In the genomic region with DNA sequence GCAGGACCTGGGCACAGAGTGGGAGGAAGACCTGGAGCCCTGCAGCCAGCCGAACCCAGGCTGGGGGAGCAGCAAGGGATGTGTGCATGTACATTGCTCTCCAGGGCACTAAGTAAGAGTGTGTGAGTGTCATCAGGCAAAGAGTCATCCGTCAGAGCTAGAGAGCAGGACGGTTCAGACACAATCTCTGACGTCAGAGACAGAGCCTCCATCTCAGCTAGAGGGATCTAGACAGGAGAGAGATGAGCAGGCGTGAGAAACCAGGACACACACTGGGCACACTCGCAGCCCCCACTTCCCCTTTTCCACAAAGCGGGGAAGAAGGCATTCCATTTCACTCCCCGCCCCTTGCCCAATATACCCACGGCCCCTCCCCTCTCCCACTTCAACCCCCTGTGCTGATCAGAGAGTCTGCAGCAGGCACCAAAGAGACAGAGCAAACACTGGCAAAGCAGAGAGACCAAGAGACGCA, we compare ENCODE assay signal across 13 mouse cellular contexts. TPM values are rescaled to one million over a fixed set of nuclear protein-coding genes. Genes with fewer than 3 reads are reported as not detected.
A peak's percentile ranks its signal among the peaks of the same experiment; 100 is the strongest.
DNase-seq lines count a peak whose midpoint lies in the region; ATAC-seq and TF ChIP-seq lines count a peak whose summit lies in the region.
"Had no signal": no experiment of that assay in that cellular context is flagged by ENCODE, and none has a peak within 500 bp of the region (broad histone marks: within the 10 kb centered on the region; RNA-seq: fewer than 3 reads in every experiment).

No protein-coding gene starts in this region.

- TF ChIP-seq CTCF in left cerebral cortex, adult 2 months (IDR thresholded peaks at IDR 0.05), result no peak

- no peak overlapping the region for H3K4me2 ChIP-seq in embryonic facial prominence, embryonic 12.5 days (replicated peaks)
- peak overlapping the region; percentile 1; the same call in 1 of the 2 replicates for H3K4me2 ChIP-seq in midbrain, embryonic 15.5 days

- H3K27me3 ChIP-seq in embryonic facial prominence, embryonic 12.5 days, result no peaks in the 10 kb centered on the region
- H3K27me3 ChIP-seq in hindbrain, embryonic 10.5 days (ENCODE audit: insufficient read depth, poor library complexity, severe bottlenecking), result peaks cover 38% of the 10 kb centered on the region
- H3K27me3 ChIP-seq in midbrain, embryonic 15.5 days (replicated peaks), result no peaks in the 10 kb centered on the region

- no peaks in the 10 kb centered on the region for H3K9me3 ChIP-seq in embryonic facial prominence, embryonic 12.5 days
- no peaks in the 10 kb centered on the region for H3K9me3 ChIP-seq in hindbrain, embryonic 10.5 days
- no peaks in the 10 kb centered on the region for H3K9me3 ChIP-seq in midbrain, embryonic 15.5 days

- H3K27ac ChIP-seq in left cerebral cortex, adult 2 months, result peak overlapping the region; percentile 45; the same call in 1 of the 2 replicates
- H3K27ac ChIP-seq in embryonic facial prominence, embryonic 12.5 days, result 0 out of 2 replicates have a peak overlapping the region, but pooled peaks have one; percentile 50
- H3K27ac ChIP-seq in hindbrain, embryonic 10.5 days, result peak overlapping the region; percentile 80
- peak overlapping the region; percentile 55 for H3K27ac ChIP-seq in midbrain, embryonic 15.5 days

- DNase-seq in left cerebral cortex, adult 2 months (ENCODE audit: extremely low spot score in 1 of 2, low spot score in 2 of 2), result peak in 1 of 2 experiments; percentile 41
- DNase-seq in left cerebral cortex, adult 11 months (ENCODE audit: low spot score), result no peak
- DNase-seq in hindbrain, embryonic 10.5 days (ENCODE audit: low spot score), result peak; percentile 27
- no peak for DNase-seq in adipocyte (ENCODE audit: low spot score)
- no peak for DNase-seq in layer of hippocampus, adult 9-10 months (ENCODE audit: low spot score)
- no peak for DNase-seq in c-Kit-positive CD71-positive TER-119-positive erythroid progenitor cells, embryonic 14.5 days (ENCODE audit: low spot score)
- DNase-seq: adrenal gland, postnatal 14 days; heart, postnatal 36 days; layer of hippocampus, postnatal 36 days; lung, postnatal 36 days; thymus, postnatal 14 days had no signal

- H3K9ac ChIP-seq in embryonic facial prominence, embryonic 12.5 days, result peak overlapping the region; percentile 12; the same call in 1 of the 2 replicates
- H3K9ac ChIP-seq in midbrain, embryonic 15.5 days, result no peak overlapping the region

- ATAC-seq in embryonic facial prominence, embryonic 12.5 days (ENCODE audit: insufficient number of reproducible peaks, insufficient read depth, low FRiP score, low TSS enrichment), result no peak
- ATAC-seq in midbrain, embryonic 15.5 days (replicated peaks), result peak; percentile 56

- peaks cover 33% of the 10 kb centered on the region for H3K4me1 ChIP-seq in embryonic facial prominence, embryonic 12.5 days
- peaks cover 66% of the 10 kb centered on the region for H3K4me1 ChIP-seq in hindbrain, embryonic 10.5 days (replicated peaks)
- peaks cover 37% of the 10 kb centered on the region for H3K4me1 ChIP-seq in midbrain, embryonic 15.5 days

- 41% methylated on average over 10 of the region's 10 CpGs for WGBS in embryonic facial prominence, embryonic 12.5 days
- WGBS in hindbrain, embryonic 10.5 days, result 26% methylated on average over 10 of the region's 10 CpGs
- 21% methylated on average over 10 of the region's 10 CpGs for whole genome bisulfite sequencing in midbrain, embryonic 15.5 days

- H3K36me3 ChIP-seq in embryonic facial prominence, embryonic 12.5 days, result peaks cover 87% of the 10 kb centered on the region
- peaks cover 66% of the 10 kb centered on the region for H3K36me3 ChIP-seq in hindbrain, embryonic 10.5 days
- H3K36me3 ChIP-seq in midbrain, embryonic 15.5 days (replicated peaks), result peaks cover 10% of the 10 kb centered on the region; the same call in 1 of the 2 replicates

- intact Hi-C loops in left cerebral cortex, adult 2 months (cut with DNase I), result no loop called here

- no peak overlapping the region for H3K4me3 ChIP-seq in left cerebral cortex, adult 2 months
- no peak overlapping the region for H3K4me3 ChIP-seq in embryonic facial prominence, embryonic 12.5 days
- peak overlapping the region; percentile 20; the same call in 1 of the 2 replicates for H3K4me3 ChIP-seq in hindbrain, embryonic 10.5 days
- no peak overlapping the region for H3K4me3 ChIP-seq in midbrain, embryonic 15.5 days

RNA-seq across cellular contexts. Expression of a gene that starts 20.2 kb away (rescaled TPM):
- total RNA-seq in left cerebral cortex, adult 2 months (2021), result 1 to 10 TPM; 1.6 to 2.4 TPM
- polyA plus RNA-seq in embryonic facial prominence, embryonic 12.5 days (2016; fragmentation: Nextera tagmentation; extraction: Ambion mirVana), result 0.69 and 0.78 TPM in 2 replicates
- polyA plus RNA-seq in hindbrain, embryonic 10.5 days (2016; fragmentation: Nextera tagmentation; extraction: Ambion mirVana), result 0.46 and 0.48 TPM in 2 replicates
- polyA plus RNA-seq in midbrain, embryonic 15.5 days (2015; fragmentation: Nextera tagmentation; extraction: Ambion mirVana), result 0.70 and 1.3 TPM in 2 replicates
